30 mouse cellular contexts compared by ENCODE assay signal in genomic region chr1:167372739-167373138, GRCm38 (mm10).
"Had no signal": no experiment of that assay in that cellular context is flagged by ENCODE, and none has a peak within 500 bp of the region (broad histone marks: within the 10 kb centered on the region; RNA-seq: fewer than 3 reads in every experiment).

No protein-coding gene starts in this region.

- H3K4me3 ChIP-seq: limb, embryonic 10.5 days; limb, embryonic 12.5 days; limb, embryonic 13.5 days; limb, embryonic 15.5 days; liver, embryonic 13.5 days; liver, embryonic 15.5 days; lung, embryonic 15.5 days; megakaryocyte, embryonic 14.5 days; midbrain, embryonic 10.5 days; midbrain, embryonic 12.5 days; midbrain, embryonic 13.5 days; midbrain, embryonic 15.5 days; myocyte; neural tube, embryonic 12.5 days had no signal

- H3K4me2 ChIP-seq: limb, embryonic 12.5 days; limb, embryonic 13.5 days; limb, embryonic 15.5 days; liver, embryonic 13.5 days; liver, embryonic 15.5 days; lung, embryonic 14.5 days; lung, embryonic 15.5 days; midbrain, embryonic 11.5 days; midbrain, embryonic 12.5 days; midbrain, embryonic 13.5 days; midbrain, embryonic 15.5 days; neural tube, embryonic 12.5 days had no signal

- H3K27ac ChIP-seq: limb, embryonic 10.5 days; limb, embryonic 12.5 days; limb, embryonic 13.5 days; limb, embryonic 15.5 days; liver, embryonic 13.5 days; liver, embryonic 14.5 days; liver, embryonic 15.5 days; lung, embryonic 15.5 days; macrophage; midbrain, embryonic 10.5 days; midbrain, embryonic 12.5 days; midbrain, embryonic 13.5 days; midbrain, embryonic 15.5 days; neural tube, embryonic 12.5 days had no signal

- H3K9ac ChIP-seq: limb, embryonic 12.5 days; limb, embryonic 13.5 days; limb, embryonic 15.5 days; liver, embryonic 13.5 days; liver, embryonic 14.5 days; liver, embryonic 15.5 days; liver, postnatal 0 days; lung, embryonic 14.5 days; lung, embryonic 15.5 days; midbrain, embryonic 12.5 days; midbrain, embryonic 13.5 days; midbrain, embryonic 15.5 days; neural tube, embryonic 12.5 days had no signal

- H3K27me3 ChIP-seq: limb, embryonic 12.5 days; limb, embryonic 15.5 days; liver, embryonic 13.5 days; liver, embryonic 15.5 days; lung, embryonic 15.5 days; megakaryocyte, embryonic 14.5 days; midbrain, embryonic 15.5 days; neural tube, embryonic 12.5 days had no signal

- H3K4me1 ChIP-seq: limb, embryonic 15.5 days; midbrain, embryonic 15.5 days had no signal

- ATAC-seq: liver, postnatal 0 days; lung, postnatal 0 days; midbrain, embryonic 13.5 days; midbrain, embryonic 15.5 days; midbrain, embryonic 16.5 days had no signal

- H3K9me3 ChIP-seq: limb, embryonic 10.5 days; limb, embryonic 12.5 days; limb, embryonic 13.5 days; limb, embryonic 15.5 days; liver, embryonic 13.5 days; liver, embryonic 15.5 days; lung, embryonic 15.5 days; megakaryocyte, embryonic 14.5 days; midbrain, embryonic 10.5 days; midbrain, embryonic 12.5 days; midbrain, embryonic 13.5 days; midbrain, embryonic 15.5 days; neural tube, embryonic 12.5 days had no signal

- H3K36me3 ChIP-seq: limb, embryonic 10.5 days; lung, embryonic 15.5 days had no signal

- DNase-seq: left cerebral cortex, postnatal 4 days; liver; liver, embryonic 13.5 days; liver, postnatal 0 days; lung, adult 18-20 months; lung, adult 2 months; lung, embryonic 14.5 days; lung, postnatal 10 days; lung, postnatal 14 days; lung, postnatal 36 days; lung, postnatal 4 days; midbrain, embryonic 14.5 days had no signal
